Mouse (Mus musculus): ENCODE data around the gene Zyx. TPM values are rescaled to one million over a fixed set of nuclear protein-coding genes. Genes with fewer than 3 reads are reported as not detected.

The Zyx gene
- total RNA-seq, 2 experiments from 2014 or later = 104 to 121 TPM

GRCm38 (mm10) chr6:42385635-42386034 is 36.2 kb downstream of the Zyx start:
- intact Hi-C loops (cut with DNase I) = no loop called here

GRCm38 (mm10) chr6:42391796-42392330 is 42.4 kb downstream of the Zyx start:
- intact Hi-C loops (cut with DNase I) = no loop called here
- no peak for DNase-seq

More at GRCm38 (mm10) chr6:42385635-42386034, 36.2 kb downstream of the Zyx start:
- DNase-seq = no peak

GRCm38 (mm10) chr6:42395960-42396809 is 46.8 kb downstream of the Zyx start:
- peak; percentile 94 for DNase-seq
- intact Hi-C loops (cut with DNase I) = no loop called here

GRCm38 (mm10) chr6:42397041-42397657 is 47.7 kb downstream of the Zyx start:
- peak in 1 of 2 experiments; percentile 14 for DNase-seq
- intact Hi-C loops (cut with DNase I) = no loop called here

GRCm38 (mm10) chr6:42398285-42398684 is 48.9 kb downstream of the Zyx start:
- no peak for DNase-seq
- intact Hi-C loops (cut with DNase I) = no loop called here

- no peak for DNase-seq
- intact Hi-C loops (cut with DNase I) = no loop called here
Observed at GRCm38 (mm10) chr6:42398998-42399397, 49.6 kb downstream of the Zyx start.

GRCm38 (mm10) chr6:42399938-42400337 is 50.5 kb downstream of the Zyx start, which contains the start of gene Tas2r143:
Tas2r143 (plus strand) TSS chr6:42400238.
- intact Hi-C loops (cut with DNase I) = no loop called here
- no peak for DNase-seq

- DNase-seq = no peak
- intact Hi-C loops (cut with DNase I) = no loop called here
Observed at GRCm38 (mm10) chr6:42405134-42405533, 55.7 kb downstream of the Zyx start, which contains the start of gene Tas2r135. Tas2r135 (plus strand) TSS chr6:42405434.

Other genes with a start within 250 kb of the Zyx start
- gene Tas2r139, start 208.7 kb upstream of the Zyx start, total RNA-seq (2021) = not detected
- gene Tas2r144, start 134.3 kb upstream of the Zyx start, total RNA-seq (2021) = not detected
- 10 to 100 TPM; 29.3 to 32.6 TPM for gene Gstk1, start 103.7 kb upstream of the Zyx start, total RNA-seq (2021)
- not detected for gene Tmem139, start 87.7 kb upstream of the Zyx start, total RNA-seq (2021)
- gene Casp2, start 84.6 kb upstream of the Zyx start, total RNA-seq (2021) = 10 to 100 TPM; 19.6 to 31.8 TPM
- 1 to 10 TPM; 1.3 to 1.9 TPM for gene Clcn1, start 62.9 kb upstream of the Zyx start, total RNA-seq (2021)
- 1 to 10 TPM; 1.2 to 1.6 TPM for gene Fam131b, start 25.0 kb upstream of the Zyx start, total RNA-seq (2021)
- gene Epha1, start 23.6 kb downstream of the Zyx start, total RNA-seq (2021) = under 1 TPM; 0.60 to 0.72 TPM
- gene Tas2r143, start 50.6 kb downstream of the Zyx start, total RNA-seq (2021) = not detected
- gene Tas2r135, start 55.8 kb downstream of the Zyx start, total RNA-seq (2021) = under 1 TPM; 0.25 to 0.31 TPM
- gene Tas2r126, start 84.9 kb downstream of the Zyx start, total RNA-seq (2021) = not detected
- gene Olfr458, start 115.6 kb downstream of the Zyx start, total RNA-seq (2021) = not detected
- gene Olfr457, start 126.7 kb downstream of the Zyx start, total RNA-seq (2021) = not detected
- not detected for gene Olfr456, start 137.6 kb downstream of the Zyx start, total RNA-seq (2021)
- gene Olfr455, start 198.0 kb downstream of the Zyx start, total RNA-seq (2021) = not detected
- gene Tcaf3, start 248.1 kb downstream of the Zyx start, total RNA-seq (2021) = not detected

Measured in heart, postnatal 10 days (tissue).